In genomic region chr17:85877426-85877825, GRCm38 (mm10) we compare ENCODE assay signal across 8 mouse cellular contexts.
DNase-seq lines count a peak whose midpoint lies in the region; ATAC-seq and TF ChIP-seq lines count a peak whose summit lies in the region.

No protein-coding gene starts in this region.

- H3K9ac ChIP-seq in hindbrain, postnatal 0 days (replicated peaks; ENCODE audit: low read length): no peak overlapping the region
- H3K9ac ChIP-seq in hindbrain, embryonic 12.5 days: no peak overlapping the region
- H3K9ac ChIP-seq in midbrain, embryonic 16.5 days (ENCODE audit: low read depth, low read length): no peak overlapping the region

- H3K9me3 ChIP-seq in hindbrain, postnatal 0 days (ENCODE audit: low read length): no peaks in the 10 kb centered on the region
- no peaks in the 10 kb centered on the region for H3K9me3 ChIP-seq in hindbrain, embryonic 12.5 days (replicated peaks)
- no peaks in the 10 kb centered on the region for H3K9me3 ChIP-seq in midbrain, embryonic 16.5 days (replicated peaks; ENCODE audit: control insufficient read depth, low read length, poor library complexity, severe bottlenecking)

- no peaks in the 10 kb centered on the region for H3K4me1 ChIP-seq in hindbrain, postnatal 0 days (ENCODE audit: insufficient read depth, low read length)
- H3K4me1 ChIP-seq in hindbrain, embryonic 12.5 days: peaks cover 31% of the 10 kb centered on the region
- H3K4me1 ChIP-seq in small intestine, adult 2 months (ENCODE audit: control insufficient read depth, insufficient read depth, insufficient read length, low read length): no peaks in the 10 kb centered on the region
- H3K4me1 ChIP-seq in midbrain, embryonic 16.5 days (ENCODE audit: control insufficient read depth, insufficient read depth, low read length): peaks cover 12% of the 10 kb centered on the region

- H3K27me3 ChIP-seq in hindbrain, postnatal 0 days (ENCODE audit: insufficient read depth, low read length): no peaks in the 10 kb centered on the region
- H3K27me3 ChIP-seq in hindbrain, embryonic 12.5 days: 0 out of 2 replicates have a peak, but pooled peaks cover 10% of the 10 kb centered on the region
- H3K27me3 ChIP-seq in small intestine, adult 2 months (ENCODE audit: control insufficient read depth, insufficient read depth, low read length): no peaks in the 10 kb centered on the region
- H3K27me3 ChIP-seq in midbrain, embryonic 16.5 days (ENCODE audit: control insufficient read depth, insufficient read depth, low read depth, low read length): no peaks in the 10 kb centered on the region

- DNase-seq in hindbrain, postnatal 0 days (ENCODE audit: low spot score): no peak
- DNase-seq in CD4-positive helper T cell, adult 2 months (ENCODE audit: low read depth, low spot score): peak; percentile 30
- DNase-seq in T-cell, adult 2 months (ENCODE audit: low spot score): peak; percentile 5
- DNase-seq in gastrocnemius, postnatal 14 days: peak; percentile 52
- DNase-seq in urinary bladder, adult 18-20 months (ENCODE audit: low spot score in 2 of 2): no peak

- H3K4me2 ChIP-seq in hindbrain, postnatal 0 days (ENCODE audit: low read depth, low read length): no peak overlapping the region
- H3K4me2 ChIP-seq in hindbrain, embryonic 12.5 days (replicated peaks): no peak overlapping the region
- no peak overlapping the region for H3K4me2 ChIP-seq in midbrain, embryonic 16.5 days (ENCODE audit: low read length)

- no peak overlapping the region for H3K27ac ChIP-seq in hindbrain, postnatal 0 days
- H3K27ac ChIP-seq in hindbrain, embryonic 12.5 days: no peak overlapping the region
- H3K27ac ChIP-seq in small intestine, adult 2 months (ENCODE audit: insufficient read depth, low read depth, low read length): no peak overlapping the region
- H3K27ac ChIP-seq in midbrain, embryonic 16.5 days (ENCODE audit: low read length): no peak overlapping the region

- no peak for TF ChIP-seq POLR2A in small intestine, adult 2 months (IDR thresholded peaks at IDR 0.05; ENCODE audit: low read depth, low read length)

- H3K4me3 ChIP-seq in hindbrain, postnatal 0 days (ENCODE audit: low read length): no peak overlapping the region
- no peak overlapping the region for H3K4me3 ChIP-seq in hindbrain, embryonic 12.5 days
- no peak overlapping the region for H3K4me3 ChIP-seq in small intestine, adult 2 months (ENCODE audit: low read depth, low read length)
- H3K4me3 ChIP-seq in midbrain, embryonic 16.5 days (ENCODE audit: low read depth, low read length): no peak overlapping the region

- 36% methylated on average over 3 of the region's 3 CpGs for WGBS in hindbrain, postnatal 0 days
- WGBS in hindbrain, embryonic 12.5 days: 35% methylated on average over 3 of the region's 3 CpGs
- 34% methylated on average over 3 of the region's 3 CpGs for WGBS in small intestine, adult 2 months
- 48% methylated on average over 3 of the region's 3 CpGs for WGBS in midbrain, embryonic 16.5 days

- TF ChIP-seq CTCF in hindbrain, postnatal 0 days (IDR thresholded peaks at IDR 0.05; ENCODE audit: low read depth): peak; percentile 50
- TF ChIP-seq CTCF in small intestine, adult 2 months (IDR thresholded peaks at IDR 0.05; ENCODE audit: extremely low read depth, insufficient read length, insufficient replicate concordance, low read depth, low read length): peak; percentile 59; the same call in 1 of the 2 replicates

- no peak for ATAC-seq in hindbrain, postnatal 0 days
- ATAC-seq in hindbrain, embryonic 12.5 days (ENCODE audit: low FRiP score): no peak
- no peak for ATAC-seq in midbrain, embryonic 16.5 days

- intact Hi-C loops in gastrocnemius, postnatal 14 days (cut with DNase I; ENCODE audit: low total_unique reads): loop anchor here (5.0 to 10.0 kb wide), 2 partner anchors 190 to 203 kb away; no protein-coding TSS in a partner anchor

- H3K36me3 ChIP-seq in hindbrain, postnatal 0 days (ENCODE audit: insufficient read depth, low read length): no peaks in the 10 kb centered on the region
- no peaks in the 10 kb centered on the region for H3K36me3 ChIP-seq in hindbrain, embryonic 12.5 days
- no peaks in the 10 kb centered on the region for H3K36me3 ChIP-seq in small intestine, adult 2 months (ENCODE audit: control insufficient read depth, insufficient read depth, low read length)
- no peaks in the 10 kb centered on the region for H3K36me3 ChIP-seq in midbrain, embryonic 16.5 days (ENCODE audit: control insufficient read depth, insufficient read depth, low read length)

Comparison
In these comparisons a context has a peak if more than half of its experiments do, and no peak if none do; other contexts are left out.
1. DNase-seq: peak in CD4-positive helper T cell, adult 2 months (single experiment), T-cell, adult 2 months (single experiment) and gastrocnemius, postnatal 14 days (single experiment); none in hindbrain, postnatal 0 days (single experiment) and urinary bladder, adult 18-20 months (0 of 2).